Mouse (Mus musculus): ENCODE measurements around the gene Ccdc92. TPM values are rescaled to one million over a fixed set of nuclear protein-coding genes. Genes with fewer than 3 reads are reported as not detected.

Ccdc92 gene
- total and polyA plus RNA-seq, 3 experiments, result 7.6 to 467 (median 40.3) TPM

DNA sequence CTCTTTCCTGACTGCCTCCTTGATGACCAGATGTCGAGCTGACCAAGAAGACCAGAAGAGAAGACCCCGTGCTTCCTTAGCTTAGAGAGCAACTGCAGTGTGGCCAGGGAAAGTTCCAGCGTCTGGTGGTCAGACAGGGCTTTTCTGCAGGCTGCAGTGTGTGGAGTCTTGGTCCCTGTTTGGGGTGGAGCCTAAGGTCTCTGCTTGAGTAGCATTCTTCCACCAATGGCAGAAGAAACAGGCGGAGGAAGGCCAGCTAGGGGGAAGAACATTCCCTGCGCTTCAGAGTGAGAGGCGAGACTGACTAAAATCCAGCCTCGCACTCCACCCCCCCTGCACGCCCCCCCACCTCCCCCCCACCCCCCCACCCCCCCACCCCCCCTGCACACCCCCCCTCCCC is 33.9 kb upstream of the Ccdc92 start:
- no peaks in the 10 kb centered on the region for H3K36me3 ChIP-seq (ENCODE audit: control insufficient read depth in 1 of 2, insufficient read depth in 2 of 2, low read length in 2 of 2)
- no peaks in the 10 kb centered on the region for H3K79me2 ChIP-seq (ENCODE audit: control insufficient read depth, insufficient read depth, low read length, poor library complexity)
- H3K9ac ChIP-seq (ENCODE audit: control insufficient read depth, low read depth, low read length, poor library complexity, severe bottlenecking), result no peak overlapping the region
- H3K4me3 ChIP-seq (ENCODE audit: control insufficient read depth in 1 of 2, insufficient read depth in 1 of 2, low read depth in 2 of 2, low read length in 2 of 2), result no peak overlapping the region
- no peak for DNase-seq (ENCODE audit: low read depth, low spot score)
- TF ChIP-seq JUND (IDR thresholded peaks at IDR 0.05; ENCODE audit: low read depth, low read length) (no peak), TCF12 (IDR thresholded peaks at IDR 0.05; ENCODE audit: low read depth, low read length) (no peak), RAD21 (IDR thresholded peaks at IDR 0.05; ENCODE audit: low read depth, low read length) (no peak), MYB (IDR thresholded peaks at IDR 0.05; ENCODE audit: low read depth, low read length) (no peak), USF1 (IDR thresholded peaks at IDR 0.05; ENCODE audit: low read depth, low read length) (no peak), RCOR1 (IDR thresholded peaks at IDR 0.05; ENCODE audit: low read depth, low read length) (no peak), CTCF (IDR thresholded peaks at IDR 0.05 in 2 of 3, conservative IDR thresholded peaks at IDR 0.05 in 1 of 3; ENCODE audit: control insufficient read depth in 1 of 3, insufficient read depth in 1 of 3, low read depth in 2 of 3, low read length in 3 of 3, poor library complexity in 1 of 3, severe bottlenecking in 1 of 3) (no peak)
- no peaks in the 10 kb centered on the region for H3K9me3 ChIP-seq (replicated peaks; ENCODE audit: insufficient read depth, low read length)
- no peaks in the 10 kb centered on the region; a peak in 1 of 4 replicates for H3K4me1 ChIP-seq (ENCODE audit: control insufficient read depth in 1 of 2, insufficient read depth in 2 of 2, low read length in 2 of 2)
- no peaks in the 10 kb centered on the region for H3K27me3 ChIP-seq (ENCODE audit: control insufficient read depth in 1 of 2, insufficient read depth in 2 of 2, low read length in 2 of 2)
- no peak overlapping the region for H3K27ac ChIP-seq (ENCODE audit: control insufficient read depth, low read depth, low read length)

DNA sequence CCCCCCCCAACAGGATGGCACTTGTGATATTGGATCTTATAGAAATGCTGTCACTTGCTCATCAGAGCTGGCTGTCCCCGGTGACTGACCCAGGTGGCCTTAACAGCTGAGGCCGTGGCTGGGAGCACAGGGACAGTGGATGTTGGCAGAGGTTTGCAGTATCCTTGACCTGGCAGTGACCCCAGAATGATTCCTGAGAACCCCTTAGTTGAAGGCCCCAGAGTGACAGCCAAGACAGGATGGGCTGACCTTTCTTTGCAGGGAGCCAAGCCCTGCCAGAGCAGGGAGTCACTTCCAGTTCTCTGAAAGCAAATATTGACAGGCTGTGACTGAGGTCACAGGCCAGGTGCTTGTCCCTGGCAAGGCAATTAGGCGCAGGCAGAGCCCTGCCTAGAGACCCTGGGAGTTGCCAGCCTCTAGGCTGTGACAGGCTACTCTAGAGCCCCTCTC is 29.7 kb upstream of the Ccdc92 start:
- TF ChIP-seq ZMIZ1 (IDR thresholded peaks at IDR 0.05; ENCODE audit: low read depth, low read length) (no peak), MXI1 (IDR thresholded peaks at IDR 0.05; ENCODE audit: low read depth, low read length) (no peak), ELF1 (IDR thresholded peaks at IDR 0.05; ENCODE audit: low read depth, low read length) (no peak), EP300 (IDR thresholded peaks at IDR 0.05; ENCODE audit: low read depth in 1 of 2, low read length in 2 of 2) (no peak), CTCF (IDR thresholded peaks at IDR 0.05 in 2 of 3, conservative IDR thresholded peaks at IDR 0.05 in 1 of 3; ENCODE audit: control insufficient read depth in 1 of 3, insufficient read depth in 1 of 3, low read depth in 2 of 3, low read length in 3 of 3, poor library complexity in 1 of 3, severe bottlenecking in 1 of 3) (no peak), UBTF (IDR thresholded peaks at IDR 0.05; ENCODE audit: borderline replicate concordance, insufficient read depth, low read depth, low read length) (no peak), JUND (IDR thresholded peaks at IDR 0.05; ENCODE audit: low read depth, low read length) (no peak), KAT2A (conservative IDR thresholded peaks at IDR 0.05; ENCODE audit: low read depth, low read length) (no peak), CHD1 (IDR thresholded peaks at IDR 0.05; ENCODE audit: low read depth, low read length) (no peak), USF1 (IDR thresholded peaks at IDR 0.05; ENCODE audit: low read depth, low read length) (no peak), POLR2AphosphoS2 (IDR thresholded peaks at IDR 0.05; ENCODE audit: low read length) (no peak), ZNF384 (IDR thresholded peaks at IDR 0.05; ENCODE audit: low read depth, low read length) (no peak), MAZ (IDR thresholded peaks at IDR 0.05; ENCODE audit: low read depth, low read length) (no peak), ETS1 (IDR thresholded peaks at IDR 0.05; ENCODE audit: low read depth, low read length) (no peak)
- no peak overlapping the region for H3K9ac ChIP-seq (ENCODE audit: control insufficient read depth, low read depth, low read length, poor library complexity, severe bottlenecking)
- H3K4me3 ChIP-seq (ENCODE audit: control insufficient read depth in 1 of 2, insufficient read depth in 1 of 2, low read depth in 2 of 2, low read length in 2 of 2), result no peak overlapping the region
- no peaks in the 10 kb centered on the region for H3K27me3 ChIP-seq (ENCODE audit: control insufficient read depth in 1 of 2, insufficient read depth in 2 of 2, low read length in 2 of 2)
- DNase-seq (ENCODE audit: low read depth, low spot score), result no peak
- no peaks in the 10 kb centered on the region for H3K36me3 ChIP-seq (ENCODE audit: control insufficient read depth in 1 of 2, insufficient read depth in 2 of 2, low read length in 2 of 2)
- no peak overlapping the region for H3K27ac ChIP-seq (ENCODE audit: control insufficient read depth, low read depth, low read length)
- H3K79me2 ChIP-seq (ENCODE audit: control insufficient read depth, insufficient read depth, low read length, poor library complexity), result no peaks in the 10 kb centered on the region
- H3K4me1 ChIP-seq (ENCODE audit: control insufficient read depth in 1 of 2, insufficient read depth in 2 of 2, low read length in 2 of 2), result no peaks in the 10 kb centered on the region
- H3K9me3 ChIP-seq (replicated peaks; ENCODE audit: insufficient read depth, low read length), result no peaks in the 10 kb centered on the region
